Mouse (Mus musculus) gastrocnemius, postnatal 25 days (tissue): ENCODE data around the gene 4931428F04Rik. TPM values are rescaled to one million over a fixed set of nuclear protein-coding genes. Genes with fewer than 3 reads are reported as not detected.

Experiments
- DNase-seq: peaks from one replicate; pipeline ENCODE4 v3.0.0; 2022
- total RNA-seq, 2 experiments: library from RNA; stranded (reverse); gene quantifications; 1 replicate in 1 of 2; 2 replicates in 1 of 2; pipeline ENCODE4 v1.2.3; 2021

4931428F04Rik gene
- total RNA-seq, 2 experiments from 2014 or later, result 0.64 to 0.84 TPM

- DNase-seq, result no peak
These were observed 1.4 kb downstream of the 4931428F04Rik start for GRCm38 (mm10) chr8:105288231-105288630.

- no peak for DNase-seq
These were observed 2.8 kb downstream of the 4931428F04Rik start for GRCm38 (mm10) chr8:105286907-105287306.

GRCm38 (mm10) chr8:105285514-105285913 lies 4.2 kb downstream of the 4931428F04Rik start:
- no peak for DNase-seq

- peak; percentile 50 for DNase-seq
These were observed 6.6 kb downstream of the 4931428F04Rik start for GRCm38 (mm10) chr8:105283074-105283473.

GRCm38 (mm10) chr8:105282239-105282638 lies 7.4 kb downstream of the 4931428F04Rik start:
- no peak for DNase-seq

- no peak for DNase-seq
These were observed 7.8 kb downstream of the 4931428F04Rik start for GRCm38 (mm10) chr8:105281821-105282220.

- no peak for DNase-seq
These were observed 9.1 kb downstream of the 4931428F04Rik start for GRCm38 (mm10) chr8:105280567-105280966.

GRCm38 (mm10) chr8:105278911-105279334 lies 10.7 kb downstream of the 4931428F04Rik start:
- DNase-seq, result peak; percentile 84

GRCm38 (mm10) chr8:105276292-105277120 lies 13.2 kb downstream of the 4931428F04Rik start:
- peak; percentile 58 for DNase-seq

GRCm38 (mm10) chr8:105275840-105276239 lies 13.8 kb downstream of the 4931428F04Rik start, which contains the start of gene Nol3:
Gene Nol3 (plus strand): TSS chr8:105276140.
- no peak for DNase-seq

- no peak for DNase-seq
These were observed 14.3 kb downstream of the 4931428F04Rik start for GRCm38 (mm10) chr8:105275387-105275786.

- no peak for DNase-seq
These were observed 18.8 kb downstream of the 4931428F04Rik start for GRCm38 (mm10) chr8:105270916-105271186.

GRCm38 (mm10) chr8:105270101-105270915 lies 19.4 kb downstream of the 4931428F04Rik start:
- no peak for DNase-seq

- DNase-seq, result peak; percentile 71
These were observed 20.2 kb downstream of the 4931428F04Rik start, which contains the start of gene Hsf4 for GRCm38 (mm10) chr8:105269461-105269947. Gene Hsf4 (plus strand): TSS chr8:105269801.

- DNase-seq, result no peak
These were observed 20.6 kb downstream of the 4931428F04Rik start for GRCm38 (mm10) chr8:105269075-105269458.

- no peak for DNase-seq
These were observed 21.2 kb downstream of the 4931428F04Rik start for GRCm38 (mm10) chr8:105268342-105269074.

- DNase-seq, result no peak
These were observed 22.9 kb downstream of the 4931428F04Rik start for GRCm38 (mm10) chr8:105266775-105267174.

- no peak for DNase-seq
These were observed 24.5 kb downstream of the 4931428F04Rik start for GRCm38 (mm10) chr8:105265128-105265527.

GRCm38 (mm10) chr8:105264024-105264982 lies 25.4 kb downstream of the 4931428F04Rik start, which contains the start of the genes Tradd and Fbxl8:
Gene Tradd (minus strand): TSS chr8:105264609.
Gene Fbxl8 (plus strand): TSS chr8:105264648.
- DNase-seq, result peak; percentile 80

- DNase-seq, result no peak
These were observed 26.3 kb downstream of the 4931428F04Rik start for GRCm38 (mm10) chr8:105263244-105263912.
